Mouse (Mus musculus): ENCODE data around the gene Ung.

Ung gene

GRCm38 (mm10) chr5:114130211-114130605 is at the start of gene Ung:
TSS of gene Ung (plus strand) at chr5:114130386.
- peak; percentile 57 for DNase-seq (ENCODE audit: low spot score)

GRCm38 (mm10) chr5:114085501-114085900 is 44.7 kb upstream of the Ung start:
- no peak for DNase-seq (ENCODE audit: low spot score)

DNA sequence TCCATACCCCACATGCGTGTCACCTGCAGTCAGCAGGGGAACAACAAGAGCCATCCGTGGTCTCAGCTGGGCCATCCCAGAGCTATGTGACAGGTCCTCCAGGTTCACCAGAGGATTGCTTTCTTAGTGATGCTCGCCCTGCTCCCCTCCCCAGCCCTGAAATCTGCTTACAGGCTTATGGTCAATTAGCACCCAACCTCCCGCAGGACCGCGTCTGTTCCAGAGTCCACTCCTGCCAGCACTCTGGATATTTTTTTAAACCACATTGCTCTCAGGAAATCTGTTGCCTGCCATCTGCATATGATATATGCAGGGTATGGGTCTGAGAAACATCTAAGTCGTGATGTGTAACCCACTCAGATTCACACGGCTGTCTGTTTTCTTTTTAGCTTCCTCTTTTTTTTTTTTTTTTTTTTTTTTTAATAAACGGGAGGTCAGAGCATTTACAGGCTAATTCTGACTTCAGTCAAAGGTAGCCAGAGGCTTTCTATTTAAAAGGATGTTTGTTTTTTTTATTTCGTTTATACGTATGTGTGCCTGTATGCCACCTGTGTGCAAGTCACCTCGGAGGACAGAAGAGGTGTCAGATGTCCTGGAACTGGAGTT is 42.2 kb upstream of the Ung start:
- DNase-seq (ENCODE audit: low spot score) = peak; percentile 59

DNA sequence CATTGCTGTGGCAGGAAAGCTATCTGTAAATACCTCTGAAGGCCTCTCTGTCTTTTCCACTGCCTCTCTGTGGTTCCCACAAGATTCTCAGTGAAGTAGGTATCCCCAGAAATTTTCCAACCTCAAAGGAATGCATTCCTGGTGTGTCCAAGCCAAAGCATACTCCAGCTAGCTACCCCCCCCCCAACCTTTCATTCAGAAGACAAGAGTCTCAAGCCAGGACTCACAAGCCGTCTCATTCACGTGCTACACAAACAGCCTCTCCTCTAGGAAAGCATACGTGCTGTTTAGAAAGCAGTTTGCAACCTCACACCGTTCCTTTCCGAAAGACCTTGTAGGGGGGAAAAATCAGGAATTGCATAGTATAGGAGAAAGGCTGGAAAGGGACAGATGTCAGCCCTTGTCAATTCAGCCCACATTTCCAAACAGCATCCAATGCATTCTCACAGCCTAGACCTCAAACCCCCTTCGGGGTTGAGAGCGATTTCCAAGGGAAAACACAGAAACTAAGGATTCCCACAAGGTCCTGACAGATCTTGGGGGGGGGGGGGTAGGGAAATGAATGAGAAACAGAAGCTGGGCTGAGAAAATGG is 39.7 kb upstream of the Ung start:
- DNase-seq (ENCODE audit: low spot score) = peak; percentile 21

DNA sequence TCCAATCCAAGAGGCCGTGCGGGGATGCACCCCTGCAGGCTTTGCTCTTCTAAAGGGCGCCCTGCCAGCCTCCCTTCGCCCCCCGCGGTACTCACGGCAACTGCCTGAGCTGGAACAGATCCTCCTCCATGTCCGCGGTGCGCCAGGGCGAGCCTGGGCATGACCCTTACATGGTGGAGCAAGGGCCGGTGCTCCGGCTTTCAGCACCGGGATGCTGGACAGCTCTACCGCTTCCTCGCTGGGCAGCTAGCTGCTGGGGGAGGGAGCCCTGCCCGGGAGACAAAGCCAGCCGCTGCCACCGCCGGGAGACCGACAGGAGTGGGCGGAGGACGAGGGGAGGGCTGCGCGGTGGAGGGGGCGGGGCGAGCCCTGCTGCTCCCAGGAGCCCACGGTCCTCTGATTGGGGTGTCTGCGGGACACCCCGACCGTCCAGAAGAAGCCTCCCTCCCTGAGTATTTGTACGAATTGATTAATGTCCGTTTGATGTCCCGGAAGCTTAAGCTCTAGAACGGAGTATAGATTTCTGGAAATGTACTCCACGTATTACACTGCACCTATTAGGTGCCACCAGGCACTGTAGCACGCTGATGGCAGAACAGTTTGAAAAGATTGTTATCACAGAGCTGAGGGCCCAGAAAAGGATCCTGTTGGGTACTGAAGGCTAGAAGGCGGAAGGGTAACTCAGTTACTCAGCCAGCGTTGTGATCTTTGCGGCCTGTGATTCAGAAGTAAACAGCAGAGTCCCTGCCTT is 39.0 kb upstream of the Ung start, which contains the start of gene Svop:
TSS of gene Svop (minus strand) at position 514 of the 751 bp plus-strand sequence.
- peak; percentile 80 for DNase-seq (ENCODE audit: low spot score)

DNA sequence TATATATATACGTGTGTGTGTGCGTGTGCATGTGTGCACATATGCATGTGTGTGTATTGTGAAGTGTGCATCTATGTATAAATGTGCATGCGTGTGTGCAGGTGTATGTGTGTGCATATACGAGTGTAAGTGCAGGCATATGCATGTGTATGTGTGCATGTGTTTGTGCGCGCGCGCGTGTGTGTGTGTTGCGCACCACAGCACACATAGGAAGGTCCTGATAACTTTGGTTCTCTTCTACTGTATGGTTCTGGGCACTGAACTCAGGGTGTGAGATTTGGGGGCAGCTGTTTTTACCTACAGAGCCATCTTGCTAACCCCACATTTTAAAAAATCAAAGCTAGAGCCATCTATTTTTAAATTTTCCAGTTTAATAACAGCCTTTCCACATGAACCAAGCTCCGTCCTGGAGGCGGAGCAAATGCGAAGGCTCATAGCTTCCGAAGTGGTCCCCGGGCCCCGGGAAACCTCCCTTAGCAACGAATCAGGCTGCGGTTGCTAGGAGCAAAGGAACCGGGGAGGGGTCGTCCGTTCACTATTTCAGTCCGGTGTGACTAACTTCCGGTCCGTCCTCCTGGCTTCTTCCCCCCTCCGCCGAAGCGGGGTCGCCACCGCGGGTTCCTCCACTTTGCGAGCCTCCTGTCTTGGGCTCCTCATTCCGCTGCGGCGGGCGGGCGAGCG is 30.3 kb upstream of the Ung start:
- DNase-seq (ENCODE audit: low spot score) = peak; percentile 94

- no peak for DNase-seq (ENCODE audit: low spot score)
Observed at GRCm38 (mm10) chr5:114100390-114101099, 29.6 kb upstream of the Ung start.

DNA sequence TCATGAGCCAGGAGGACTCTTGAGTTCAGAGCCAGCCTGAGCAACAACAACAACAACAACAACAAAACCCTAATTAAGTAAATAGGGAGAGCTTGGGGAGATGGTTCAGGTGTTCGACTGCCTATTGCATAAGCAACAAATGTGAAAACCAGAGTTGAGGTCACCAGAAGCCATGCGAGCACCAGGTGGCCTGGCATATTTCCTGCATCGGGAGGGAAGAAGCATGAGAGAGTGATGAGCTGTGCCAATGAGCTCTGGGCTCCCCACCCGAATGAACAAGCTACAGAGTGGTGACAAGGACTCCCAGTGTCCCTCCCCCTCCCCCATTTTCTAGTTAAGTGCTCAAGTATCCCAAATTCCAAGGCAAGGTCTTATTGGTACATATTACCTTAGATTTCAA is 28.3 kb upstream of the Ung start:
- DNase-seq (ENCODE audit: low spot score) = peak; percentile 27

- DNase-seq (ENCODE audit: low spot score) = peak; percentile 25
Observed at GRCm38 (mm10) chr5:114102807-114103206, 27.4 kb upstream of the Ung start.

GRCm38 (mm10) chr5:114106391-114106935 is 23.7 kb upstream of the Ung start:
- no peak for DNase-seq (ENCODE audit: low spot score)

GRCm38 (mm10) chr5:114113334-114113733 is 16.9 kb upstream of the Ung start:
- DNase-seq (ENCODE audit: low spot score) = no peak

DNA sequence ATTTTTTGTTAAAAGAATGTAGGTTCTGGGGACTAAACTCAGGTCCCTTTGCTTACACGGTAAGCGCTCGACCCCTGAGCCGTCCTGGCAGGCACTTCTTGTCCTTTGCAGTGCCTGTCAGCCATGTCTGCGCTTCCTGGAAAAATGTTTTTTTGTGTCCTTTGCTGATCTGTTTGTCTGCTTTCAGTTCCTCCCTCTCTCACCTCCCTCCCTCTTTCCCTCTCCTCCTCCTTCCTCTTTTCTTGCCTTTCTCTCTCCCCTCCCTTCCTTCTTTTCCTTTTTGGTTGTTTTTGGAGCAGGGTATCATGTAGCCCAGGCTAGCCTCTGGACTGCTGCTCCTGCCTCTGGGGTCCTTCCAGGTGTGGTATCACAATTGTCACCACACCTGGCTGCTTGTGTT is 15.2 kb upstream of the Ung start:
- no peak for DNase-seq (ENCODE audit: low spot score)

- DNase-seq (ENCODE audit: low spot score) = no peak
Observed at GRCm38 (mm10) chr5:114116586-114116985, 13.6 kb upstream of the Ung start.

DNA sequence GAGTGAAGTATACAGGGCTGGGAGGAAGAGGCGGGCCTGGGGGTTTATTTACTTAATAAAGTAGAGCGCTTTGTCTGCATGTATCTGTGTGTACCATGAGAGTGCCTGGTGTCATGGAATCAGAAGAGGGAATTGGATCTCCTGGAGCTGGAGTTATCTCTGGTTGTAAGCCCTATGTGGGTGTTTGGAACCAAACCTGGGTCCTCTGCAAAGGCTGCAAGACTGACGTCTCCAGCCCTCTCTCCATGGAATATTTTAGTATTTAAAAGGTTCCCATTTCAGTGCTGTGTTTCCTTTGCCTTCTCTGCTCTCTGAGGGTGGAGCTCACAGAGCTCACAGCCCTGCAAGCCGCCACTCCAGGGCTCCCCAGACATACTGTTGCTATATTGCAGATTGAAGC is 10.4 kb upstream of the Ung start:
- no peak for DNase-seq (ENCODE audit: low spot score)

GRCm38 (mm10) chr5:114126008-114126407 is 4.2 kb upstream of the Ung start:
- no peak for DNase-seq (ENCODE audit: low spot score)

- no peak for DNase-seq (ENCODE audit: low spot score)
Observed at GRCm38 (mm10) chr5:114126499-114127244, 3.5 kb upstream of the Ung start.

- DNase-seq (ENCODE audit: low spot score) = peak; percentile 86
Observed at GRCm38 (mm10) chr5:114127374-114128349, 2.5 kb upstream of the Ung start, which contains the start of gene Alkbh2. TSS of gene Alkbh2 (minus strand) at chr5:114128218.

- peak; percentile 28 for DNase-seq (ENCODE audit: low spot score)
Observed at GRCm38 (mm10) chr5:114129550-114130210, 506 bp upstream of the Ung start.

Data from MN1 (cell line).